Mouse (Mus musculus) layer of hippocampus, postnatal 14 days (tissue): Measurements from ENCODE around the gene Usp36. TPM values are rescaled to one million over a fixed set of nuclear protein-coding genes. Genes with fewer than 3 reads are reported as not detected.
"Not testable (repeated sequence)": the region's sequence is repeated elsewhere in the genome, so short reads cannot be mapped to it uniquely, and the experiment has no call there.

ENCODE experiments used
- DNase-seq, 2 experiments: peaks; one replicate each; pipeline ENCODE4 v3.0.0; 2021 to 2022; ENCODE audit warnings: low spot score in 2 of 2, mixed read lengths in 1 of 2
- long read RNA-seq, 2 experiments: library from polyadenylated mRNA; stranded (forward); transcript quantifications; one replicate each; pipeline ENCODE4 v2.0.0; 2021
- total RNA-seq, 2 experiments: library from RNA; stranded (reverse); gene quantifications; 2 replicates each; pipeline ENCODE4 v1.2.3; 2021

The Usp36 gene
- 10 to 100 TPM; 22.9 to 26.0 TPM for total RNA-seq
- long read RNA-seq, experiment 1, partial matches to known transcripts = 4 of 6 reads
- long read RNA-seq, experiment 1, other reads (novel, unspliced or antisense) = 2 of 6 reads
- long read RNA-seq, experiment 2, full-length matches to known transcripts = 2 of 7 reads
- long read RNA-seq, experiment 2, partial matches to known transcripts = 0 of 7 reads
- long read RNA-seq, experiment 2, other reads (novel, unspliced or antisense) = 5 of 7 reads

- peak; percentile 100 for DNase-seq
Observed at GRCm38 (mm10) chr11:118289999-118290889, at the start of gene Usp36. Gene Usp36, minus strand, starts transcription at chr11:118290244.

- DNase-seq = no peak
Observed at GRCm38 (mm10) chr11:118337491-118338168, 47.6 kb upstream of the Usp36 start.

- DNase-seq = no peak
Observed at GRCm38 (mm10) chr11:118333431-118333830, 43.4 kb upstream of the Usp36 start.

GRCm38 (mm10) chr11:118332376-118332775 lies 42.3 kb upstream of the Usp36 start:
- DNase-seq = no peak

GRCm38 (mm10) chr11:118330777-118331176 lies 40.7 kb upstream of the Usp36 start:
- peak in 1 of 2 experiments; percentile 73 for DNase-seq

- DNase-seq = no peak
Observed at GRCm38 (mm10) chr11:118330361-118330760, 40.3 kb upstream of the Usp36 start.

- DNase-seq = no peak
Observed at GRCm38 (mm10) chr11:118328947-118329346, 38.9 kb upstream of the Usp36 start.

- DNase-seq = no peak
Observed at GRCm38 (mm10) chr11:118328511-118328910, 38.5 kb upstream of the Usp36 start.

GRCm38 (mm10) chr11:118326991-118327971 lies 37.2 kb upstream of the Usp36 start:
- peak; percentile 86 to 90 for DNase-seq

- DNase-seq = no peak
Observed at GRCm38 (mm10) chr11:118326491-118326890, 36.4 kb upstream of the Usp36 start.

- DNase-seq = no peak
Observed at GRCm38 (mm10) chr11:118324541-118324940, 34.5 kb upstream of the Usp36 start.

GRCm38 (mm10) chr11:118323974-118324373 lies 33.9 kb upstream of the Usp36 start:
- DNase-seq = no peak

- no peak for DNase-seq
Observed at GRCm38 (mm10) chr11:118322647-118323046, 32.6 kb upstream of the Usp36 start.

- no peak for DNase-seq
Observed at GRCm38 (mm10) chr11:118321971-118322370, 31.9 kb upstream of the Usp36 start.

GRCm38 (mm10) chr11:118321500-118321899 lies 31.5 kb upstream of the Usp36 start:
- DNase-seq = no peak

GRCm38 (mm10) chr11:118318678-118319077 lies 28.6 kb upstream of the Usp36 start:
- DNase-seq = no peak

- peak; percentile 43 to 76 for DNase-seq
Observed at GRCm38 (mm10) chr11:118317129-118317528, 27.1 kb upstream of the Usp36 start.

- no peak for DNase-seq
Observed at GRCm38 (mm10) chr11:118316231-118316806, 26.3 kb upstream of the Usp36 start.

GRCm38 (mm10) chr11:118312132-118312723 lies 22.2 kb upstream of the Usp36 start:
- no peak for DNase-seq

GRCm38 (mm10) chr11:118307962-118308361 lies 17.9 kb upstream of the Usp36 start:
- not testable (repeated sequence) for DNase-seq
